Mouse (Mus musculus) lung, adult 18-20 months (tissue): Measurements from ENCODE around the gene Mindy2.
"Not testable (repeated sequence)": the region's sequence is repeated elsewhere in the genome, so short reads cannot be mapped to it uniquely, and the experiment has no call there.

Experiments
- DNase-seq, 2 experiments: peaks; one replicate each; pipeline ENCODE4 v3.0.0; 2022; ENCODE audit warnings: mixed read lengths in 2 of 2

The Mindy2 gene

DNA sequence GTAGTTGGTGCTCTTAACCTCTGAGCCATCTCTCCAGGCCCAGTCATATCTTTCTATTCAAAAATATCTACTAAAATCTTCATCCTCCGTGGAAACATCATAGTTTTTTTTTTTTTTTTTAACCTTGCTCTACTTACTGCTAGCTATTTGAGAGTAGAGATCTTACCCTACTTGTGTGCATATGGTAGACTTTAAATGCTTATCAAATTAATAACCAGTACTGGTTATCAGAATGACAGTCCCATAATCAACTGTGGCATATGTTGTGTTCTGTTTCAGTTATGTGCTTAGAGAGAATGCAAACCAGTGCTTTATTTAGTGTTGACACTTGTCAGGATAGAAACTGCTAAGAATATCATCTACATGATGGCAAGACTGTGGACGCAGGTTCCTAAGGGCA, 78.9 kb downstream of the Mindy2 start:
- DNase-seq, result no peak

DNA sequence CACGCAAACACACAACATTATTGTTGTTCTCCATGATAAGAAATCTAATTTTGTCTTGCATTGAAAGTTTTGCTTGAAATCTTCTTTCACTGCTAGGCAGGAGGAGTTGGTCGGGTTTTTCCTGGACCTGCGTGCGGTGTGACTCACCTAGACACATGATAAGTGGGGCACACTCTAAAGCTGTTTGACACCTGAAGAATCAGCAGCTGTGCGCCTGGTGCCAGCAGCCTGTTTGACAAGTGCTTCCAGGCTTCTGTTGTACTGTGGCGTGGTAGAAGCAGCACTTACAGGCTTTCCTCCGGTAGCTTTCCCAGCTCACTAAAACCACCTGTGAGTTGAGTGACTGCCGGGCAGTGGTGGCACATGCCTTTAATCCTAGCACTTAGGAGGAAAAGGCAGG, 86.6 kb downstream of the Mindy2 start:
- peak; percentile 36 to 59 for DNase-seq

DNA sequence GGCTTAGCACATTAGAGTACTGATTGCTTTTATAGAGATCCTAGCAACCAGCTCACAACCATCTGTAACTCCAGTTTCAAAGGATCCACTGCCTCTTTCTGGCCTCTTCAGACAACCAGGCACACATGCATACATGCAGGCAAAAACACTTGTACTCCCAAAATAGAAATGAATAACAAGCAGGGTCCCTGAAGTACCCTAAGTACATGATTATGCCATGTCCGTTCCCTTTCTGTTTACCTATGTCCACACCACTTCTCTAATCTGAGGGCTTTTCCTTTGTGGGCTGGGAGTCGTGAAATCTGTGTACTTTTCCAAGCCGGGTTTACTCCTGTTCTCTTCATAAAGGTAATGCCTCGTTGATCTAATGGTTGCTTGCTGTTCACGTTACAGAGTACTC, 89.3 kb downstream of the Mindy2 start:
- peak; percentile 15 to 48 for DNase-seq

DNA sequence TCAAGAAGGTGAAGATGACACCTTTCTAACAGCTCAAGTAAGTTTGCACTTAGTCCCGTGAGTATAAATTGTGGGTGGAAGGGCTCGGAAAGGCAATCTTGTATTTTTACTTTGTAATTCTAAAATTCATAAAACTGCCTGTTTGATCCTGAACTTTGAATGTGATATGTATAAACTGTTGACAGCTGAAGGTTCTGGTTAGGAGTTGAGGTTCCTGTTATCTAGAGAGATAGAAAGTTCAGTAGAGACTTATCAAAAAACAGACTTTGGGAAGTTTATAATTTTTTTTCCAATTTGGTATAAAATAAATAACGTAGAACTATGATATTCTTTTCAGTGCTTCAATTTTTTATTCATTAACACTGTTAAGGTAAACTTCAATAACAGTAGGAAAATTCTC, 94.1 kb downstream of the Mindy2 start:
- DNase-seq, result no peak

DNA sequence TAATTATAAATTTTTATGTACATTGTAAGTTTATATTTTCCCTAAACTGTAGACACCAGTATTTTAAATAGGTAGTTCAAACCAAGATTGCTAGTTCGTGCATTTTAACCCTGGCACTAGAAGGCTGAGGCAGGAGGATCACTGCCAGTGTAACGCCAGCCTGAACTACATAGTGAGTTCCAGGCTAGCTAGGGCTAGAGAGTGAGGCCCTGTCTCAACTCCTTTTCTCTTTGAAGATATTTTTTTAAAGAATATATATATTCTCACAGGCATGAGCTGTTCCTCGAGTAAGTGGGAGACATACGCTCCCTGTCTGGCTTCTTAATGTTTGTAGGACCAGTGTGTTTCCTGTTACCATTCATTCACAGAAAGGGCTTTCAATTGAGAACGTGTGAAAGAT, 100.2 kb downstream of the Mindy2 start:
- no peak for DNase-seq

DNA sequence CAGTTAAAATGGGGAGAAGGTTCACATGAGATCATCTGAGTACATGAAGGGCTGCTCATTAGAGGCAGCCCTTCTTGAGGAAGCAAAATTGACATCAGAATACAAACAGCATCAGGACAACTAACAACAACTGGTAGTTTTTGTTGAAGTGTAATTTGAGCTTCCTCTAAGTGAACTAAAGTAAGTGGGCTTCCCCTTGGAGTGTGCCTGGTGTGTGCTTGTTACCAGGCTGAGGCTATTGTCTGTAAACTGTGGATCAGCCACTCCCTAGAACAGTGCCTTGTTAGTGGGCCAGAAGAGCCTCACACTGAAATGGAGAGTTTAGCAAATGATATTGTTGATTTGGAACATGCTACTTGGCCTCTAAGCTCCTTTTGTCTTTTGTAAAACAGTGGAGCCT, 101.5 kb downstream of the Mindy2 start:
- DNase-seq, result no peak

DNA sequence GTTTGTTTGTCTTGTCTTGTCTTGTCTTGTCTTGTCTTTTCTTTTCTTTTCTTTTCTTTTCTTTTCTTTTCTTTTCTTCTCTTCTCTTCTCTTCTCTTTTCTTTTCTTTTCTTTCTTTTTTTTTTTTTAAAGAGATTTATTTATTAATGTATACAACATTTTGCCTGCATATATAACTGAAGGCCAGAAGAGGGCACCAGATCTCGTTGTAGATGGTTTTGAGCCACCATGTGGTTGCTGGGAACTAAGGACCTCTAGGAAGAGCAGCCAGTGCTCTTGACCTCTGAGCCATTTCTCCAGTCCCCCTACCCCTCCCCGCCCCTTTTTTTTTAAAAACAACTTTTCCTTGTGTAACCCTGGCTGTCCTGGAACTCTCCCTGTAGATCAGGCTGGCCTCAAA, 104.7 kb downstream of the Mindy2 start:
- not testable (repeated sequence) for DNase-seq

DNA sequence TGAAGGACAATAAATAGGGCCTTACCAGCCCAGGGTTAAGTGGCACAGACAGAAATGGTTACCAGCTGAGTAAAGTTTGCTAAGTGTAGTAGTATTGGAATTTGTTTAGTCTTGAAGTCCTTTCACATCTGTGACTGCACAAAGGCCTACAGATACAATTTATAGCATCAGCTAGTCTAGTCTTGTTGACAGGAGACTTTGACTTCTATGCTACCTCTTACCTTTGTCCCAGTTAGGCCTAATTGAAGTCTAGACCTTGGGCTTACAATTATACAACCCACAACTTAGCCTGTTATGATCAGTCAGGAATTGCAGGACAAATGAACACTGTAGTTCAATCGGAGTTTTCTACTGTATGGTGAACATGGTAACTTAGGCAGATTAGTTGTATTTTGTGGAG, 105.5 kb downstream of the Mindy2 start:
- no peak for DNase-seq
